Mouse (Mus musculus) thymus, adult 2 months (tissue): ENCODE measurements at regions not wholly inside any gene's neighbourhood (a gene's known extent, or its start where the extent isn't known, plus 50 kb on each side); places are given as distances from the start of the nearest gene placed in this dataset.

Experiments
- CTCF ChIP-seq: fragments of 200-500 bp; IDR thresholded peaks from 2 replicates; pipeline ENCODE4 v1.5.1; 2012; ENCODE audit warnings: mild to moderate bottlenecking, control low read depth, low read length, moderate library complexity, borderline replicate concordance; ENCODE audit not compliant: control insufficient read depth, poor library complexity, insufficient read depth; ENCODE audit errors: extremely low read depth
- POLR2A ChIP-seq: fragments of 200-500 bp; IDR thresholded peaks from 2 replicates; pipeline ENCODE4 v1.6.1; 2012; ENCODE audit warnings: mild to moderate bottlenecking, low read length, control low read depth, moderate library complexity; ENCODE audit not compliant: control insufficient read depth, poor library complexity, insufficient read depth; ENCODE audit errors: extremely low read depth

GRCm38 (mm10) chr3:37778386-37778785 lies 54.1 kb upstream of the Gm5148 start:
- TF ChIP-seq POLR2A, result no peak
- TF ChIP-seq CTCF, result no peak
